Mouse (Mus musculus) myocyte (in vitro differentiated cells): ENCODE results near the gene Vps45. TPM values are rescaled to one million over a fixed set of nuclear protein-coding genes. Genes with fewer than 3 reads are reported as not detected.
"Not testable (repeated sequence)": the region's sequence is repeated elsewhere in the genome, so short reads cannot be mapped to it uniquely, and the experiment has no call there.

Experiments
- H3K27me3 ChIP-seq: one replicate; pipeline ENCODE4 v1.6.1; 2011; ENCODE audit not compliant: control insufficient read depth, insufficient read depth, insufficient read length
- H3K36me3 ChIP-seq: one replicate; pipeline ENCODE4 v1.6.1; 2011; ENCODE audit not compliant: control insufficient read depth, insufficient read depth
- H3K4me2 ChIP-seq: one replicate; pipeline ENCODE4 v1.6.1; 2011; ENCODE audit warnings: low read depth, control low read depth
- H3K4me3 ChIP-seq: one replicate; pipeline ENCODE4 v1.5.1; 2011; ENCODE audit warnings: mild to moderate bottlenecking, control low read depth, moderate library complexity
- H3K79me2 ChIP-seq: one replicate; pipeline ENCODE4 v1.6.1; 2011; ENCODE audit not compliant: control insufficient read depth, insufficient read depth
- H3ac ChIP-seq: one replicate; pipeline ENCODE4 v1.6.1; 2011; ENCODE audit not compliant: control insufficient read depth, insufficient read length
- CEBPB ChIP-seq: IDR thresholded peaks from 2 replicates; pipeline ENCODE4 v1.6.1; 2011; ENCODE audit warnings: mild to moderate bottlenecking, moderate library complexity; ENCODE audit not compliant: poor library complexity, insufficient read depth, severe bottlenecking
- E2F4 ChIP-seq: IDR thresholded peaks from one replicate; pipeline ENCODE4 v1.6.1; 2011; ENCODE audit warnings: mild to moderate bottlenecking, control low read depth, moderate library complexity; ENCODE audit not compliant: insufficient read depth
- MAX ChIP-seq: IDR thresholded peaks from one replicate; pipeline ENCODE4 v1.6.1; 2011; ENCODE audit warnings: low read depth, mild to moderate bottlenecking, control low read depth
- MYOD1 ChIP-seq, 3 experiments: IDR thresholded peaks; one replicate each; pipeline ENCODE4 v1.6.1; 2011; ENCODE audit warnings: control low read depth in 2 of 3, low read depth in 2 of 3, mild to moderate bottlenecking in 2 of 3, moderate library complexity in 1 of 3; ENCODE audit not compliant: insufficient read length in 2 of 3, control insufficient read depth in 1 of 3
- MYOG ChIP-seq, 3 experiments: IDR thresholded peaks; one replicate each; pipeline ENCODE4 v1.6.1; 2011; ENCODE audit warnings: control low read depth in 2 of 3, low read depth in 2 of 3, mild to moderate bottlenecking in 2 of 3; ENCODE audit not compliant: insufficient read length in 2 of 3, control insufficient read depth in 1 of 3, insufficient read depth in 1 of 3
- POLR2A ChIP-seq: IDR thresholded peaks from one replicate; pipeline ENCODE4 v1.6.1; 2011; ENCODE audit warnings: low read depth, mild to moderate bottlenecking, control low read depth, moderate library complexity; ENCODE audit not compliant: insufficient read length
- POLR2AphosphoS2 ChIP-seq: IDR thresholded peaks from one replicate; pipeline ENCODE4 v1.6.1; 2011; ENCODE audit warnings: low read depth, control low read depth; ENCODE audit not compliant: insufficient read length
- REST ChIP-seq: IDR thresholded peaks from one replicate; pipeline ENCODE4 v1.6.1; 2011; ENCODE audit warnings: mild to moderate bottlenecking, control low read depth, moderate library complexity; ENCODE audit not compliant: insufficient read depth, insufficient read length
- SRF ChIP-seq: IDR thresholded peaks from one replicate; pipeline ENCODE4 v1.6.1; 2011; ENCODE audit warnings: low read depth; ENCODE audit not compliant: control insufficient read depth, insufficient read length
- TCF12 ChIP-seq: IDR thresholded peaks from one replicate; pipeline ENCODE4 v1.6.1; 2011; ENCODE audit warnings: mild to moderate bottlenecking, control low read depth; ENCODE audit not compliant: poor library complexity, insufficient read depth, severe bottlenecking
- TCF3 ChIP-seq: IDR thresholded peaks from one replicate; pipeline ENCODE4 v1.6.1; 2011; ENCODE audit warnings: low read depth, control low read depth; ENCODE audit not compliant: insufficient read length
- USF1 ChIP-seq: IDR thresholded peaks from one replicate; pipeline ENCODE4 v1.6.1; 2011; ENCODE audit warnings: low read depth, mild to moderate bottlenecking, control low read depth, moderate library complexity
- polyA plus RNA-seq: library from polyadenylated mRNA; unstranded; fragments of >200 nt; fragmentation: generic; extraction: Trizol; gene quantifications from one replicate; pipeline ENCODE4 v1.2.1, GENCODE M21; 2012; ENCODE audit warnings: missing spikeins

The Vps45 gene
- polyA plus RNA-seq, 1 experiment = 22.0 TPM

DNA sequence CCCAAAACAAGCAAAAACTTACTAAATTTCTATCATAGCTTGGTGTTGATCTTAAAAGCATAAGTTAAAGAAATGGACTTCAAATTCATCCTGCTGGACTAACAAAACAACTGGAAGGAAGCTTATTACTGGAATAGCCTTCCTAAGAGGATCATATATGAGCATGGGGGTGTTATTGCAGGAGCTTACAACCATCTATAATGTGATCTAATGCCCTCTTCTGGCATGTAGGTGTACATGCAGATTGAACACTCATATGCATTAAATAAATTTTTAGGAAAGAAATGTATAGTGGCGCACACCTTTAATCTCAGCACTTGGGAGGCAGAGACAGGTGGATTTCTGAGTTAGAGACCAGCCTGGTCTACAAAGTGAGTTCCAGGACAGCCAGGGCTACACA lies 98.5 kb downstream of the Vps45 start:
- Histone ChIP-seq H3K79me2 (no peaks in the 10 kb centered on the region), H3K4me3 (no peak overlapping the region), H3K27me3 (no peaks in the 10 kb centered on the region), H3K36me3 (no peaks in the 10 kb centered on the region), H3ac (no peak overlapping the region), H3K4me2 (no peak overlapping the region)
- no peak for TF ChIP-seq REST
- TF ChIP-seq USF1 = no peak
- TF ChIP-seq POLR2AphosphoS2 = no peak
- TF ChIP-seq E2F4 = no peak
- TF ChIP-seq MYOD1 (IDR thresholded peaks at IDR 0.05; ENCODE audit: control insufficient read depth in 1 of 3, insufficient read length in 2 of 3, low read depth in 2 of 3) = no peak
- TF ChIP-seq TCF12 = no peak
- no peak for TF ChIP-seq POLR2A
- no peak for TF ChIP-seq CEBPB
- TF ChIP-seq SRF = no peak
- no peak for TF ChIP-seq MAX

GRCm38 (mm10) chr3:95959082-95959481 lies 99.2 kb downstream of the Vps45 start:
- Histone ChIP-seq H3K36me3 (no peaks in the 10 kb centered on the region), H3K4me3 (no peak overlapping the region), H3K4me2 (no peak overlapping the region), H3K27me3 (no peaks in the 10 kb centered on the region), H3K79me2 (no peaks in the 10 kb centered on the region), H3ac (no peak overlapping the region)
- TF ChIP-seq CEBPB (no peak), MYOD1 (IDR thresholded peaks at IDR 0.05; ENCODE audit: control insufficient read depth in 1 of 3, insufficient read length in 2 of 3, low read depth in 2 of 3) (no peak), MYOG (IDR thresholded peaks at IDR 0.05; ENCODE audit: control insufficient read depth in 1 of 3, insufficient read depth in 1 of 3, insufficient read length in 2 of 3, low read depth in 2 of 3) (no peak), TCF3 (no peak), REST (no peak), USF1 (no peak), POLR2A (no peak), E2F4 (no peak), MAX (no peak), TCF12 (no peak), POLR2AphosphoS2 (no peak), SRF (no peak)

GRCm38 (mm10) chr3:95957359-95958148 lies 100.7 kb downstream of the Vps45 start:
- Histone ChIP-seq H3K27me3 (no peaks in the 10 kb centered on the region), H3ac (no peak overlapping the region), H3K36me3 (no peaks in the 10 kb centered on the region), H3K4me2 (peak overlapping the region; percentile 10), H3K79me2 (no peaks in the 10 kb centered on the region), H3K4me3 (no peak overlapping the region)
- no peak for TF ChIP-seq SRF
- TF ChIP-seq MAX = no peak
- no peak for TF ChIP-seq TCF12
- TF ChIP-seq USF1 = no peak
- TF ChIP-seq E2F4 = no peak
- TF ChIP-seq POLR2A = no peak
- TF ChIP-seq REST = no peak

- no peak overlapping the region for H3K4me3 ChIP-seq
- no peak overlapping the region for H3K4me2 ChIP-seq
- no peak overlapping the region for H3ac ChIP-seq
- TF ChIP-seq REST (no peak), CEBPB (no peak), E2F4 (no peak), TCF12 (no peak), POLR2A (no peak), USF1 (no peak), MAX (no peak), TCF3 (no peak), POLR2AphosphoS2 (no peak), SRF (no peak), MYOD1 (IDR thresholded peaks at IDR 0.05; ENCODE audit: control insufficient read depth in 1 of 3, insufficient read length in 2 of 3, low read depth in 2 of 3) (no peak), MYOG (IDR thresholded peaks at IDR 0.05; ENCODE audit: control insufficient read depth in 1 of 3, insufficient read depth in 1 of 3, insufficient read length in 2 of 3, low read depth in 2 of 3) (no peak)
- H3K79me2 ChIP-seq = no peaks in the 10 kb centered on the region
- no peaks in the 10 kb centered on the region for H3K36me3 ChIP-seq
- H3K27me3 ChIP-seq = no peaks in the 10 kb centered on the region
These were observed 102.9 kb downstream of the Vps45 start for GRCm38 (mm10) chr3:95955318-95955717.

DNA sequence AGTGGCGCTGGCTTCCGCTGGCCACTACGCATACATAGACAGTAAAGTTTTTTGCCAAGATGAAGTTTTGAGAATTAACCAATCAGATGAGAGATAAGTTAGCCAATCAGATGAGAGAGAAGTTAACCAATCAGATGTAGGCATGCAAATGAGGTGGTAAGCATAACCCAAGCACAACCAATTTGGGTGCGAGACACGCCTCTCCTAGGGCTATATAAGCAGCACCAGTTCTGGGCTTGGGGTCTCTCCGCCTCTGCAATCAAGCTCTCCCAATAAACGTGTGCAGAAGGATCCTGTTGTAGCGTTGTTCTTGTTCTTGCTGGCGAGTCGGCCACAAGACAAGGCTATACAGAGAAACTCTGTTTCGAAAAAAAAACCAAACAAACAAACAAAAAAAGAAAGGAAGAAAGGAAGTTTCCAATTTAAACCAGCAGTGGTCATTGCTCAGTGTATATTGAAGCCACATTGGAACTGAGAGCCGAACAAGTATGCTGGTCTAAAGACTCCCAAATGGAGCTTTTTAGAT lies 103.6 kb downstream of the Vps45 start:
- not testable (repeated sequence) for H3K79me2 ChIP-seq, H3K27me3 ChIP-seq, H3K4me2 ChIP-seq, H3K4me3 ChIP-seq, H3ac ChIP-seq, H3K36me3 ChIP-seq
